Mouse (Mus musculus): ENCODE data around the gene Rtn2.
A peak's percentile ranks its signal among the peaks of the same experiment; 100 is the strongest.

Rtn2 gene

GRCm38 (mm10) chr7:19301461-19302263, 19.2 kb downstream of the Rtn2 start:
- no peak for DNase-seq (ENCODE audit: low spot score)

GRCm38 (mm10) chr7:19302264-19303045, 20.0 kb downstream of the Rtn2 start:
- no peak for DNase-seq (ENCODE audit: low spot score)

GRCm38 (mm10) chr7:19303046-19303305, 20.6 kb downstream of the Rtn2 start:
- DNase-seq (ENCODE audit: low spot score), result no peak

- DNase-seq (ENCODE audit: low spot score), result peak; percentile 89
Measured at GRCm38 (mm10) chr7:19303770-19304169, 21.3 kb downstream of the Rtn2 start.

- DNase-seq (ENCODE audit: low spot score), result no peak
Measured at GRCm38 (mm10) chr7:19304501-19305412, 22.3 kb downstream of the Rtn2 start.

GRCm38 (mm10) chr7:19305413-19305735, 22.9 kb downstream of the Rtn2 start:
- DNase-seq (ENCODE audit: low spot score), result no peak

- no peak for DNase-seq (ENCODE audit: low spot score)
Measured at GRCm38 (mm10) chr7:19305796-19306765, 23.7 kb downstream of the Rtn2 start.

- no peak for DNase-seq (ENCODE audit: low spot score)
Measured at GRCm38 (mm10) chr7:19306819-19307738, 24.7 kb downstream of the Rtn2 start.

GRCm38 (mm10) chr7:19307739-19308453, 25.5 kb downstream of the Rtn2 start:
- DNase-seq (ENCODE audit: low spot score), result peak; percentile 87

GRCm38 (mm10) chr7:19308454-19309277, 26.2 kb downstream of the Rtn2 start:
- DNase-seq (ENCODE audit: low spot score), result peak; percentile 96

GRCm38 (mm10) chr7:19309278-19309883, 27.0 kb downstream of the Rtn2 start:
- no peak for DNase-seq (ENCODE audit: low spot score)

- DNase-seq (ENCODE audit: low spot score), result peak; percentile 97
Measured at GRCm38 (mm10) chr7:19309884-19310641, 27.6 kb downstream of the Rtn2 start, which contains the start of gene Fosb. Fosb (minus strand) TSS chr7:19310051.

- no peak for DNase-seq (ENCODE audit: low spot score)
Measured at GRCm38 (mm10) chr7:19311991-19312390, 29.6 kb downstream of the Rtn2 start.

- DNase-seq (ENCODE audit: low spot score), result no peak
Measured at GRCm38 (mm10) chr7:19314033-19314432, 31.6 kb downstream of the Rtn2 start.

GRCm38 (mm10) chr7:19316451-19317161, 34.2 kb downstream of the Rtn2 start:
- DNase-seq (ENCODE audit: low spot score), result no peak

- no peak for DNase-seq (ENCODE audit: low spot score)
Measured at GRCm38 (mm10) chr7:19318201-19318600, 35.8 kb downstream of the Rtn2 start.

GRCm38 (mm10) chr7:19318676-19319075, 36.3 kb downstream of the Rtn2 start:
- DNase-seq (ENCODE audit: low spot score), result no peak
